Mouse (Mus musculus): ENCODE measurements at regions not wholly inside any gene's neighbourhood (a gene's known extent, or its start where the extent isn't known, plus 50 kb on each side); places are given as distances from the start of the nearest gene placed in this dataset.

- no peak for TF ChIP-seq CTCF (IDR thresholded peaks at IDR 0.05; ENCODE audit: control insufficient read depth, insufficient read depth, insufficient replicate concordance, low read depth, low read length)
- TF ChIP-seq POLR2A (IDR thresholded peaks at IDR 0.05; ENCODE audit: control insufficient read depth, low read depth, low read length), result no peak
Observed at GRCm38 (mm10) chr4:31642593-31643290, 321.2 kb upstream of the Map3k7 start.
